Mouse (Mus musculus) thymus, postnatal 4 days (tissue): Measurements from ENCODE around the gene Scg5.

Experiments
- DNase-seq: peaks from one replicate; pipeline ENCODE4 v3.0.0; 2021

The Scg5 gene

DNA sequence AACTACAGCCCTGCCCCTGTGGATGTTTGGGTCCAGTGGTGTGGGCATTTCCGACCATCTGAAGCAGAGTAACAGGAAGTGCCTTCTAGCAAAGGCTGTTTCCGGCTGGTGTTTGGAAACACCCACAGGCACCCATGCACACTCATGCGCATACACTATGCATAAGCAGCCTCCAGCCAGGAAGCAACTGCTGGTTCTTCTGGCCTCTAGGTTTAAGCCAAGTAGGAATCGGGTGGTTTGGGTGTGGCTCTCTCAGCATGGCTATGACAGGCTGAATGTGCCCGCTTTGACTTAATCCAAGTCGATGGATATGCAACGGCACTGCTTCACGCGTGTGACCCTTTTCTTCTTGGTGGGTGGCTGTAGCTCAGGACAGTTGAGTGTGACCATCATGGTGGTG is 79.6 kb downstream of the Scg5 start:
- DNase-seq = no peak

GRCm38 (mm10) chr2:113728581-113728980 is 100.3 kb downstream of the Scg5 start:
- no peak for DNase-seq
